Mouse (Mus musculus): ENCODE results near the gene Zfyve28. TPM values are rescaled to one million over a fixed set of nuclear protein-coding genes. Genes with fewer than 3 reads are reported as not detected.

Gene Zfyve28
- polyA plus RNA-seq, 1 experiment from 2014 or later, result 0.16 TPM

DNA sequence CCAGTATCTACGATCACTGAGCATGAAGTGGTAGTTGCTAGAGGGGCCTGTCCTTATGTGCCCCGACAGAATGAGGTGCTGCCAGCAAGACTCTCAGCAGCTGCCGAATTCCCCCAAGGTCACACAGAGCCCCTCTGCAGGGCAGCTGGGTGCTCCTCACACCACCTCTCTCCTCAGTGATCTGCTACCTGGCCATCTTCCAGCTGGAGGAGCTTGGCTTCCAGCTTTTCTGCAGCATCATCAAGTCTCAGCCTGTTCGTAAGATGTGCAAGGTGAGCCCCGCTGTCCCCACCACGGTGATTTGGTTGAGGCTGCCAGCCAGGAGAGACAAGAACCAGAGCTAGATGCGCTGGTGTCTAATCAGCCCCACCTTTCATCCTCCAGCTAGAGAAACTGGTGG is 14.1 kb upstream of the Zfyve28 start:
- Histone ChIP-seq H3K27ac (ENCODE audit: low read length) (no peak overlapping the region), H3K4me2 (replicated peaks; ENCODE audit: low read depth, low read length) (no peak overlapping the region), H3K27me3 (replicated peaks; ENCODE audit: insufficient read depth, low read length) (no peaks in the 10 kb centered on the region), H3K4me3 (ENCODE audit: low read depth, low read length) (no peak overlapping the region), H3K36me3 (ENCODE audit: insufficient read depth, low read length) (no peaks in the 10 kb centered on the region), H3K9me3 (ENCODE audit: low read length) (no peaks in the 10 kb centered on the region), H3K4me1 (ENCODE audit: insufficient read depth, low read depth, low read length) (no peaks in the 10 kb centered on the region), H3K9ac (replicated peaks; ENCODE audit: low read depth) (no peak overlapping the region)
- DNase-seq (ENCODE audit: low spot score), result no peak
- TF ChIP-seq CTCF (IDR thresholded peaks at IDR 0.05) (no peak), EP300 (IDR thresholded peaks at IDR 0.05) (no peak)
- ATAC-seq, result no peak
- 64% methylated on average over 7 of the region's 7 CpGs for WGBS

DNA sequence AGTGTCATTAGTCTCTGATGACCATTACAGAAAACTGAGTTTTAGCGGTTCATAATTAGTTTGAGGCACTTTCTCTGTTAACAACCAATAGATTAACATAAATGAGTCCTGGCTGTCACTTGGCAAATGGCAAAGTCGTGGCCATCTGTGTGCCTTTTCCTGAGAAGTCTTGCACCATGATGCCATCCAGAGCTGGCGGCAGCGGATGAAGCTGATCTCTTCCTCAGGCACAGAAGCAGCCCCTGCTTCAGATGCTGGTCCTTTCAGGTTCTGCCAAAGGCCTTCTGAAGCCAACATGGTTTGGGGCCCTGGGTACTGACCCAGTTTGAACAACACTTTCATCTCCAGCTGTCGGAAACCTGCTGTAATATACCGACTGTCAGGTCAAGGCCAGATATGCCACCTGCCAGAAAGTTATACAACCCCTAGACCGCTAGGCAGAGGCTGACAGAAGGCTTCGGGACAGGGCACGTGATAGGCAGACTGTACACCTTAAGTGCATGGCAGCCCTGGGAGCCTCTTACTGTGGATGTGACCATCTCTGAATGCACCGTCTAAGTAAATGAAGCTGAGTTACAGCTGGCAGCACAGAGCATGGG is 10.8 kb upstream of the Zfyve28 start:
- no peak for TF ChIP-seq EP300 (IDR thresholded peaks at IDR 0.05)
- TF ChIP-seq CTCF (IDR thresholded peaks at IDR 0.05), result no peak
- Histone ChIP-seq H3K9ac (replicated peaks; ENCODE audit: low read depth) (no peak overlapping the region), H3K4me3 (ENCODE audit: low read depth, low read length) (no peak overlapping the region), H3K27me3 (replicated peaks; ENCODE audit: insufficient read depth, low read length) (no peaks in the 10 kb centered on the region), H3K36me3 (ENCODE audit: insufficient read depth, low read length) (no peaks in the 10 kb centered on the region), H3K27ac (ENCODE audit: low read length) (no peak overlapping the region), H3K9me3 (ENCODE audit: low read length) (no peaks in the 10 kb centered on the region), H3K4me1 (ENCODE audit: insufficient read depth, low read depth, low read length) (no peaks in the 10 kb centered on the region), H3K4me2 (replicated peaks; ENCODE audit: low read depth, low read length) (no peak overlapping the region)
- 76% methylated on average over 10 of the region's 10 CpGs for WGBS
- no peak for ATAC-seq
- DNase-seq (ENCODE audit: low spot score), result no peak

DNA sequence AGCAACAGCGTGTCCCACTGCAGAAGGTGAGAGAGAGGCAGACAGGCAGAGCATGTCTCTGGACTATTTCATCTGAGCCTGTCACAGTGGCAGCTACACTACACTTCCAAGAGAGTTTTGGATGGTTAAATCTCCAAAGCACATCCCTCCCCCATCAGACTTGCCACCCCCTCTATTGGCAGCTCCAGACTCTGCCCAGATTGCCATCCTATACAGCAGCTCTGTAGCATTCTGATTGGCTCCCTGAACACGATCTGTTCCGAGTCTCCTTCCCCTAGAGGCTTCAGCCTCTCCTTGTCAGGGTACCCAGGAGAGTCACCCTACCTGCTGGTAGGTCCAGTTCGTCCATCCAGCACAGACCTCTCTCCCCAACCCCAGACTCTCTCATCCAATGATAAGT is 9.8 kb upstream of the Zfyve28 start:
- Histone ChIP-seq H3K36me3 (ENCODE audit: insufficient read depth, low read length) (no peaks in the 10 kb centered on the region), H3K9ac (replicated peaks; ENCODE audit: low read depth) (no peak overlapping the region), H3K4me1 (ENCODE audit: insufficient read depth, low read depth, low read length) (no peaks in the 10 kb centered on the region), H3K27me3 (replicated peaks; ENCODE audit: insufficient read depth, low read length) (no peaks in the 10 kb centered on the region), H3K27ac (ENCODE audit: low read length) (no peak overlapping the region), H3K9me3 (ENCODE audit: low read length) (no peaks in the 10 kb centered on the region), H3K4me2 (replicated peaks; ENCODE audit: low read depth, low read length) (no peak overlapping the region), H3K4me3 (ENCODE audit: low read depth, low read length) (no peak overlapping the region)
- DNase-seq (ENCODE audit: low spot score) (no peak), ATAC-seq (no peak)
- 43% methylated on average over 4 of the region's 4 CpGs for WGBS
- TF ChIP-seq EP300 (IDR thresholded peaks at IDR 0.05), result no peak
- no peak for TF ChIP-seq CTCF (IDR thresholded peaks at IDR 0.05)

DNA sequence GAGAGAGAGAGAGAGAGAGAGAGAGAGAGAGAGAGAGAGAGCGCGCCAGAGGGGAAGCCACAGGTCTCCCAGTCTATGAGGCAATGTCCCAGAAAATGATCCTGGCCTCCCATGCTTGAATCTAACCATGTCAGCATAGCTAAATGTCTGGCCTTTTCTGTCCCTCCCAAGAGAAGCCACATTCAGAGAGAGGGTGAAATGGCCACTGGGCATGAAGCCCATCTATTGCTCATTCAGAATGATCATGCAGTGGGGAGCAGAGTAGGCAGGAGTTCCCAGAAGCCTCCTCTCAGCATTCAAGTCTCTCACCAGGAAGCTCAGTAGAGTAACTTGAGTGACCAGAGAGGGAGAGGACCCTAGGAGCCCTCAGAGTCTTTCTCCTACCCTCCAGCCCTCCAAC is 6.9 kb upstream of the Zfyve28 start:
- Histone ChIP-seq H3K27ac (ENCODE audit: low read length) (no peak overlapping the region), H3K9ac (replicated peaks; ENCODE audit: low read depth) (no peak overlapping the region), H3K36me3 (ENCODE audit: insufficient read depth, low read length) (no peaks in the 10 kb centered on the region), H3K4me3 (ENCODE audit: low read depth, low read length) (no peak overlapping the region), H3K4me1 (ENCODE audit: insufficient read depth, low read depth, low read length) (no peaks in the 10 kb centered on the region), H3K9me3 (ENCODE audit: low read length) (no peaks in the 10 kb centered on the region), H3K4me2 (replicated peaks; ENCODE audit: low read depth, low read length) (no peak overlapping the region), H3K27me3 (replicated peaks; ENCODE audit: insufficient read depth, low read length) (no peaks in the 10 kb centered on the region)
- no peak for TF ChIP-seq EP300 (IDR thresholded peaks at IDR 0.05)
- no peak for TF ChIP-seq CTCF (IDR thresholded peaks at IDR 0.05)
- DNase-seq (ENCODE audit: low spot score) (no peak), ATAC-seq (no peak)
- 72% methylated on average over 2 of the region's 2 CpGs for WGBS

DNA sequence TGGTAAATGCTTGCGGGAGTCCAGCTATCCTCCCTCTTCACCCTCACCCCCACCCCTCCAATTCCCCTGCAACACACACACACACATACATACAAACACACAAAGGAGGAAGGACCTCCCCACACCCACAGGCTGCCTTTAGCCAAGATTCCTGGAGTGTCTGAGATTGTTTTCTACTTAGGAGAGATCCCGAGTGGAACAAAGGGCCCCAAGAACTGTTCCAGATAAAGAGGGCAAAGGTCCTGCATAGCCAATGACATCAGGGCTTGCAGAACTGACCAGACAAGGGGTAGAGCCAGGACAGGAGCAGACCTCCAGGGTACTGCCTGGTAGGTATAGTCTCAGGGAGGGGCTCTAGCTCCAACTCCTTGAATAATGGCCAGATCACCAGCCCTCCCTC is 6.4 kb upstream of the Zfyve28 start:
- H3K4me2 ChIP-seq (replicated peaks; ENCODE audit: low read depth, low read length), result no peak overlapping the region
- 34% methylated on average over 2 of the region's 2 CpGs for WGBS
- H3K9ac ChIP-seq (replicated peaks; ENCODE audit: low read depth), result no peak overlapping the region
- TF ChIP-seq CTCF (IDR thresholded peaks at IDR 0.05), result no peak
- TF ChIP-seq EP300 (IDR thresholded peaks at IDR 0.05), result no peak
- peak; percentile 33 for ATAC-seq
- no peaks in the 10 kb centered on the region for H3K27me3 ChIP-seq (replicated peaks; ENCODE audit: insufficient read depth, low read length)
- H3K4me3 ChIP-seq (ENCODE audit: low read depth, low read length), result no peak overlapping the region
- H3K36me3 ChIP-seq (ENCODE audit: insufficient read depth, low read length), result no peaks in the 10 kb centered on the region
- no peaks in the 10 kb centered on the region for H3K9me3 ChIP-seq (ENCODE audit: low read length)
- DNase-seq (ENCODE audit: low spot score), result no peak
- H3K4me1 ChIP-seq (ENCODE audit: insufficient read depth, low read depth, low read length), result no peaks in the 10 kb centered on the region
- H3K27ac ChIP-seq (ENCODE audit: low read length), result no peak overlapping the region

DNA sequence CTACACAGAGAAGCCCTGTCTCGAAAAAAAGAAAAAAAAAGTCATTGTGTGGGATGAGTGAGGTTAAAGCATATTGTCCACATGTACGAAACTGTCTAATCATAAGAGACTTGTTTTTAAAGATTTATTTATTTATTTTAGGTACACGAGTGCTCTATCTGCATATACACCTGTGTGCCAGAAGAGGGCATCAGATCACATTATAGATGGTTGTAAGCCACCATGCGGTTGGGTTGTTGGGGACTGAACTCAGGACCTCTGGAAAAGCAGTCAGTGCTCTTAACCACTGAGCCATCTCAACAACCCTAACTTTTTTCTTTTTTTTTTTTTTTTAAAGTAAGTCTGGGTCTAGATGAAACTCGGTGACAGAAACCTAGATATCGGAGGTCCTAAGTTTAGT is 5.1 kb upstream of the Zfyve28 start:
- H3K27ac ChIP-seq (ENCODE audit: low read length), result no peak overlapping the region
- 73% methylated on average over 6 of the region's 6 CpGs for WGBS
- H3K27me3 ChIP-seq (replicated peaks; ENCODE audit: insufficient read depth, low read length), result peaks cover 3% of the 10 kb centered on the region
- H3K9ac ChIP-seq (replicated peaks; ENCODE audit: low read depth), result no peak overlapping the region
- no peak for DNase-seq (ENCODE audit: low spot score)
- H3K4me3 ChIP-seq (ENCODE audit: low read depth, low read length), result no peak overlapping the region
- H3K9me3 ChIP-seq (ENCODE audit: low read length), result no peaks in the 10 kb centered on the region
- H3K4me1 ChIP-seq (ENCODE audit: insufficient read depth, low read depth, low read length), result no peaks in the 10 kb centered on the region
- H3K36me3 ChIP-seq (ENCODE audit: insufficient read depth, low read length), result no peaks in the 10 kb centered on the region
- no peak overlapping the region for H3K4me2 ChIP-seq (replicated peaks; ENCODE audit: low read depth, low read length)
- ATAC-seq, result no peak
- TF ChIP-seq EP300 (IDR thresholded peaks at IDR 0.05) (no peak), CTCF (IDR thresholded peaks at IDR 0.05) (peak; percentile 45)

DNA sequence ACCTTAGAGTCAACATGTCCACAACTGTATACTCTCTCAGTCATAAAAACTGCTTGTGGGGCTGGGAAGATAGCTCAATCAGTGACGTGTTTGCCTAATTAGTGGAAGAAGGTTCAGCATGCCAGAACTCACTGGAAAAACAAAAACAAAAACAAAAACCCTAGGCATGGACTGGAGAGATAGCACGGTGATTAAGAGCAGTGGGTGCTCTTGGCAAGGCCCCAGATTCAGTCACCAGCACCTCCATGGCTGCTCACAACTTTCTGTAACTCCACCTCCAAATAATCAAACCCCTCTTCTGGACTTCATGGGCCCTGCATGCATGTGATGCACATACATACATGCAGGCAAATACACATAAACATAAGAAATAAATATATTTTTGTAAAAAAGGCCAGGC is 1.0 kb upstream of the Zfyve28 start:
- ATAC-seq, result no peak
- no peak overlapping the region for H3K27ac ChIP-seq (ENCODE audit: low read length)
- no peaks in the 10 kb centered on the region for H3K36me3 ChIP-seq (ENCODE audit: insufficient read depth, low read length)
- H3K9ac ChIP-seq (replicated peaks; ENCODE audit: low read depth), result no peak overlapping the region
- H3K9me3 ChIP-seq (ENCODE audit: low read length), result no peaks in the 10 kb centered on the region
- H3K4me1 ChIP-seq (ENCODE audit: insufficient read depth, low read depth, low read length), result peaks cover 4% of the 10 kb centered on the region; the same call in 1 of the 2 replicates
- DNase-seq (ENCODE audit: low spot score), result no peak
- H3K27me3 ChIP-seq (replicated peaks; ENCODE audit: insufficient read depth, low read length), result peaks cover 35% of the 10 kb centered on the region
- no peak overlapping the region for H3K4me3 ChIP-seq (ENCODE audit: low read depth, low read length)
- TF ChIP-seq EP300 (IDR thresholded peaks at IDR 0.05) (no peak), CTCF (IDR thresholded peaks at IDR 0.05) (no peak)
- H3K4me2 ChIP-seq (replicated peaks; ENCODE audit: low read depth, low read length), result no peak overlapping the region
- 57% methylated on average over 2 of the region's 2 CpGs for WGBS

Data from lung, postnatal 0 days (tissue).